Mouse (Mus musculus) midbrain, embryonic 15.5 days (tissue): ENCODE data around the gene Hmbs. TPM values are rescaled to one million over a fixed set of nuclear protein-coding genes. Genes with fewer than 3 reads are reported as not detected.
"Not testable (repeated sequence)": the region's sequence is repeated elsewhere in the genome, so short reads cannot be mapped to it uniquely, and the experiment has no call there.

Source experiments
- ATAC-seq: fragments of 200-750 bp; cut with Nextera tagmentation; replicated peaks from 2 replicates; pipeline ENCODE4 v1.8.0; 2017; ENCODE audit warnings: moderate TSS enrichment
- H3K27ac ChIP-seq: fragments of 300-500 bp; sonication (generic); 2 replicates; pipeline ENCODE4 v1.5.1; 2015; ENCODE audit warnings: mild to moderate bottlenecking, inconsistent platforms
- H3K27me3 ChIP-seq: fragments of 300-500 bp; sonication (generic); replicated peaks from 2 replicates; pipeline ENCODE4 v1.6.1; 2015; ENCODE audit warnings: inconsistent platforms
- H3K36me3 ChIP-seq: fragments of 300-500 bp; sonication (generic); replicated peaks from 2 replicates; pipeline ENCODE4 v1.6.1; 2015; ENCODE audit warnings: inconsistent platforms
- H3K4me1 ChIP-seq: fragments of 300-500 bp; sonication (generic); 2 replicates; pipeline ENCODE4 v1.6.1; 2015; ENCODE audit warnings: inconsistent platforms
- H3K4me2 ChIP-seq: fragments of 300-500 bp; sonication (generic); 2 replicates; pipeline ENCODE4 v1.6.1; 2015; ENCODE audit warnings: inconsistent platforms, mild to moderate bottlenecking, moderate library complexity
- H3K4me3 ChIP-seq: fragments of 300-500 bp; sonication (generic); 2 replicates; pipeline ENCODE4 v1.5.1; 2015; ENCODE audit warnings: mild to moderate bottlenecking, inconsistent platforms
- H3K9ac ChIP-seq: fragments of 300-500 bp; sonication (generic); 2 replicates; pipeline ENCODE4 v1.6.1; 2015; ENCODE audit warnings: mild to moderate bottlenecking, inconsistent platforms
- H3K9me3 ChIP-seq: fragments of 300-500 bp; sonication (generic); 2 replicates; pipeline ENCODE4 v1.6.1; 2016; ENCODE audit warnings: inconsistent platforms
- WGBS: fragments of 180-500 bp; shearing (Covaris S2); methylation state at CpG from one replicate; pipeline ENCODE4 v1.1.7; 2015; ENCODE audit warnings: mixed read lengths; 5-methylcytosine and 5-hydroxymethylcytosine counted together
- microRNA-seq: library from miRNA; unstranded; fragments of <30 nt; microRNA quantifications from one replicate; pipeline ENCODE4, GENCODE M21; 2016
- polyA plus RNA-seq: library from polyadenylated mRNA; unstranded; fragments of >200 nt; fragmentation: Nextera tagmentation; extraction: Ambion mirVana; gene quantifications from 2 replicates; pipeline ENCODE4 v1.2.1, GENCODE M21; 2015

Gene Hmbs
- polyA plus RNA-seq, 1 experiment from 2014 or later, result 63.1 TPM

- not testable (repeated sequence) for H3K9me3 ChIP-seq, H3K9ac ChIP-seq, H3K27me3 ChIP-seq, H3K27ac ChIP-seq, H3K4me3 ChIP-seq, H3K4me2 ChIP-seq, ATAC-seq
- Histone ChIP-seq H3K36me3 (peaks cover 61% of the 10 kb centered on the region), H3K4me1 (peaks cover 17% of the 10 kb centered on the region)
- WGBS, result 96% methylated on average over 3 of the region's 3 CpGs
These were observed 44.0 kb downstream of the Hmbs start for GRCm38 (mm10) chr9:44300001-44300400.

- Histone ChIP-seq H3K36me3 (peaks cover 48% of the 10 kb centered on the region), H3K9ac (no peak overlapping the region), H3K4me3 (no peak overlapping the region), H3K4me2 (no peak overlapping the region), H3K27ac (no peak overlapping the region), H3K4me1 (peaks cover 14% of the 10 kb centered on the region), H3K9me3 (no peaks in the 10 kb centered on the region), H3K27me3 (no peaks in the 10 kb centered on the region)
- 74% methylated on average over 3 of the region's 3 CpGs for WGBS
- no peak for ATAC-seq
These were observed 51.5 kb downstream of the Hmbs start for GRCm38 (mm10) chr9:44292490-44292889.

GRCm38 (mm10) chr9:44288959-44289291 is 55.1 kb downstream of the Hmbs start:
- H3K4me2 ChIP-seq, result peak overlapping the region; percentile 96
- 0 out of 2 replicates have a peak overlapping the region, but pooled peaks have one; percentile 86 for H3K9ac ChIP-seq
- no peaks in the 10 kb centered on the region for H3K27me3 ChIP-seq
- 6% methylated on average over 11 of the region's 11 CpGs for WGBS
- ATAC-seq, result 0 out of 2 replicates have a peak, but pooled peaks have one; percentile 1
- peaks cover 29% of the 10 kb centered on the region for H3K4me1 ChIP-seq
- H3K4me3 ChIP-seq, result peak overlapping the region; percentile 85
- no peaks in the 10 kb centered on the region for H3K9me3 ChIP-seq
- peaks cover 23% of the 10 kb centered on the region for H3K36me3 ChIP-seq
- peak overlapping the region; percentile 79 for H3K27ac ChIP-seq

GRCm38 (mm10) chr9:44288076-44288958 is 55.7 kb downstream of the Hmbs start, which contains the start of gene Abcg4:
TSS of gene Abcg4 (minus strand) at chr9:44288615.
- WGBS, result under 1% methylated on average over 38 of the region's 38 CpGs
- Histone ChIP-seq H3K4me3 (peak within 1 kb of the TSS; percentile 85), H3K4me1 (peaks cover 29% of the 10 kb centered on the region), H3K4me2 (peak within 1 kb of the TSS; percentile 96), H3K9me3 (no peaks in the 10 kb centered on the region), H3K36me3 (peaks cover 17% of the 10 kb centered on the region), H3K27ac (peak within 1 kb of the TSS; percentile 79), H3K27me3 (no peaks in the 10 kb centered on the region), H3K9ac (peak within 1 kb of the TSS; percentile 86)
- peak; percentile 69 for ATAC-seq

GRCm38 (mm10) chr9:44287401-44288075 is 56.5 kb downstream of the Hmbs start:
- WGBS, result under 1% methylated on average over 47 of the region's 47 CpGs
- Histone ChIP-seq H3K4me2 (peak overlapping the region; percentile 96), H3K9ac (peak overlapping the region; percentile 86), H3K27me3 (no peaks in the 10 kb centered on the region), H3K4me3 (peak overlapping the region; percentile 85), H3K4me1 (peaks cover 29% of the 10 kb centered on the region), H3K36me3 (peaks cover 14% of the 10 kb centered on the region), H3K9me3 (no peaks in the 10 kb centered on the region), H3K27ac (peak overlapping the region; percentile 79)
- ATAC-seq, result peak; percentile 70

GRCm38 (mm10) chr9:44287003-44287400 is 57.0 kb downstream of the Hmbs start:
- WGBS, result 3% methylated on average over 11 of the region's 11 CpGs
- peak overlapping the region; percentile 86 for H3K9ac ChIP-seq
- no peaks in the 10 kb centered on the region for H3K27me3 ChIP-seq
- H3K9me3 ChIP-seq, result no peaks in the 10 kb centered on the region
- ATAC-seq, result no peak; the same call in 1 of the 2 replicates
- peaks cover 29% of the 10 kb centered on the region for H3K4me1 ChIP-seq
- H3K36me3 ChIP-seq, result peaks cover 11% of the 10 kb centered on the region
- H3K27ac ChIP-seq, result peak overlapping the region; percentile 79
- peak overlapping the region; percentile 85 for H3K4me3 ChIP-seq
- H3K4me2 ChIP-seq, result peak overlapping the region; percentile 96

Small RNA genes lying within 50 kb of the gene (microRNA-seq; reads per million reads assigned to microRNA genes)
- not detected for gene Gm44335

Other genes with a start within 250 kb of the Hmbs start
- 0.08 and 0.13 TPM in 2 replicates for gene Mfrp, start 242.5 kb downstream of the Hmbs start, polyA plus RNA-seq
- gene C1qtnf5, start 237.0 kb downstream of the Hmbs start, polyA plus RNA-seq, result 2.9 and 4.1 TPM in 2 replicates
- gene Gm49380, start 230.7 kb downstream of the Hmbs start, polyA plus RNA-seq, result 0.13 and 0.25 TPM in 2 replicates
- 29.2 and 32.4 TPM in 2 replicates for gene Rnf26, start 230.7 kb downstream of the Hmbs start, polyA plus RNA-seq
- 11.7 and 11.9 TPM in 2 replicates for gene Mcam, start 209.8 kb downstream of the Hmbs start, polyA plus RNA-seq
- gene Cbl, start 110.2 kb downstream of the Hmbs start, polyA plus RNA-seq, result 24.4 and 26.2 TPM in 2 replicates
- 0.61 TPM in 1 of 2 replicates, not detected in the other for gene Ccdc153, start 103.6 kb downstream of the Hmbs start, polyA plus RNA-seq
- gene Pdzd3, start 92.8 kb downstream of the Hmbs start, polyA plus RNA-seq, result 0.44 and 0.96 TPM in 2 replicates
- gene Nlrx1, start 75.6 kb downstream of the Hmbs start, polyA plus RNA-seq, result 4.8 and 5.1 TPM in 2 replicates
- 30.4 and 31.1 TPM in 2 replicates for gene Abcg4, start 55.6 kb downstream of the Hmbs start, polyA plus RNA-seq
- gene Hinfp, start 38.6 kb downstream of the Hmbs start, polyA plus RNA-seq, result 28.4 and 30.5 TPM in 2 replicates
- 27.3 and 30.6 TPM in 2 replicates for gene C2cd2l, start 23.9 kb downstream of the Hmbs start, polyA plus RNA-seq
- 36.5 and 36.9 TPM in 2 replicates for gene Dpagt1, start 18.2 kb downstream of the Hmbs start, polyA plus RNA-seq
- gene H2afx, start 9.5 kb downstream of the Hmbs start, polyA plus RNA-seq, result 121 and 132 TPM in 2 replicates
- gene Vps11, start 17.4 kb upstream of the Hmbs start, polyA plus RNA-seq, result 43.3 and 45.7 TPM in 2 replicates
- gene Hyou1, start 35.3 kb upstream of the Hmbs start, polyA plus RNA-seq, result 28.1 and 29.7 TPM in 2 replicates
- 44.6 and 44.9 TPM in 2 replicates for gene Slc37a4, start 52.6 kb upstream of the Hmbs start, polyA plus RNA-seq
- 965 and 984 TPM in 2 replicates for gene Rps25, start 62.9 kb upstream of the Hmbs start, polyA plus RNA-seq
- 317 and 321 TPM in 2 replicates for gene Trappc4, start 63.4 kb upstream of the Hmbs start, polyA plus RNA-seq
- gene Ccdc84, start 74.3 kb upstream of the Hmbs start, polyA plus RNA-seq, result 37.6 and 39.9 TPM in 2 replicates
- not detected in 2 replicates for gene Foxr1, start 96.9 kb upstream of the Hmbs start, polyA plus RNA-seq
- not detected in 2 replicates for gene Upk2, start 110.7 kb upstream of the Hmbs start, polyA plus RNA-seq
- 12.5 and 13.0 TPM in 2 replicates for gene Bcl9l, start 138.6 kb upstream of the Hmbs start, polyA plus RNA-seq
- not detected in 2 replicates for gene Cxcr5, start 217.6 kb upstream of the Hmbs start, polyA plus RNA-seq